Mouse (Mus musculus): ENCODE measurements at regions not wholly inside any gene's neighbourhood (a gene's known extent, or its start where the extent isn't known, plus 50 kb on each side); places are given as distances from the start of the nearest gene placed in this dataset.

- Histone ChIP-seq H3K27me3 (ENCODE audit: control insufficient read depth, insufficient read depth, low read length) (no peaks in the 10 kb centered on the region), H3K4me3 (ENCODE audit: low read depth, low read length) (no peak overlapping the region), H3K27ac (replicated peaks; ENCODE audit: low read depth, low read length) (no peak overlapping the region), H3K4me1 (ENCODE audit: control insufficient read depth, insufficient read depth, low read length) (0 out of 2 replicates have a peak, but pooled peaks cover 4% of the 10 kb centered on the region), H3K4me2 (ENCODE audit: low read depth, severe bottlenecking) (no peak overlapping the region), H3K9ac (ENCODE audit: low read length) (no peak overlapping the region), H3K36me3 (ENCODE audit: control insufficient read depth, insufficient read depth, low read length) (no peaks in the 10 kb centered on the region), H3K9me3 (ENCODE audit: control insufficient read depth, low read length) (no peaks in the 10 kb centered on the region)
- ATAC-seq (ENCODE audit: insufficient number of reproducible peaks, low FRiP score, low TSS enrichment, low read depth) (no peak), DNase-seq (ENCODE audit: low spot score) (no peak)
- WGBS = 91% methylated on average over 3 of the region's 3 CpGs
Observed at GRCm38 (mm10) chr12:13119653-13120052, 129.4 kb downstream of the Ddx1 start.

GRCm38 (mm10) chr12:13118026-13118425 is 131.0 kb downstream of the Ddx1 start:
- H3K9me3 ChIP-seq (ENCODE audit: control insufficient read depth, low read length) = no peaks in the 10 kb centered on the region
- H3K36me3 ChIP-seq (ENCODE audit: control insufficient read depth, insufficient read depth, low read length) = no peaks in the 10 kb centered on the region
- no peaks in the 10 kb centered on the region for H3K27me3 ChIP-seq (ENCODE audit: control insufficient read depth, insufficient read depth, low read length)
- 0 out of 2 replicates have a peak, but pooled peaks cover 4% of the 10 kb centered on the region for H3K4me1 ChIP-seq (ENCODE audit: control insufficient read depth, insufficient read depth, low read length)
- 79% methylated on average over 9 of the region's 9 CpGs for WGBS
- ATAC-seq (ENCODE audit: insufficient number of reproducible peaks, low FRiP score, low TSS enrichment, low read depth) (no peak), DNase-seq (ENCODE audit: low spot score) (no peak)
- no peak overlapping the region for H3K4me2 ChIP-seq (ENCODE audit: low read depth, severe bottlenecking)
- no peak overlapping the region for H3K9ac ChIP-seq (ENCODE audit: low read length)
- no peak overlapping the region for H3K27ac ChIP-seq (replicated peaks; ENCODE audit: low read depth, low read length)
- no peak overlapping the region for H3K4me3 ChIP-seq (ENCODE audit: low read depth, low read length)

- no peak for DNase-seq (ENCODE audit: low spot score)
- H3K4me3 ChIP-seq (ENCODE audit: low read depth, low read length) = no peak overlapping the region
- 82% methylated on average over 4 of the region's 4 CpGs for WGBS
Observed at GRCm38 (mm10) chr12:13114341-13114740, 134.7 kb downstream of the Ddx1 start.

GRCm38 (mm10) chr12:13106931-13107330 is 142.1 kb downstream of the Ddx1 start:
- H3K9ac ChIP-seq (ENCODE audit: low read length) = no peak overlapping the region
- DNase-seq (ENCODE audit: low spot score) (no peak), ATAC-seq (ENCODE audit: insufficient number of reproducible peaks, low FRiP score, low TSS enrichment, low read depth) (no peak)
- H3K9me3 ChIP-seq (ENCODE audit: control insufficient read depth, low read length) = no peaks in the 10 kb centered on the region
- H3K4me3 ChIP-seq (ENCODE audit: low read depth, low read length) = no peak overlapping the region
- no peak overlapping the region for H3K27ac ChIP-seq (replicated peaks; ENCODE audit: low read depth, low read length)
- H3K4me2 ChIP-seq (ENCODE audit: low read depth, severe bottlenecking) = no peak overlapping the region
- H3K4me1 ChIP-seq (ENCODE audit: control insufficient read depth, insufficient read depth, low read length) = no peaks in the 10 kb centered on the region
- H3K27me3 ChIP-seq (ENCODE audit: control insufficient read depth, insufficient read depth, low read length) = no peaks in the 10 kb centered on the region
- no peaks in the 10 kb centered on the region for H3K36me3 ChIP-seq (ENCODE audit: control insufficient read depth, insufficient read depth, low read length)
- 92% methylated on average over 3 of the region's 3 CpGs for WGBS

More at GRCm38 (mm10) chr12:13114341-13114740, 134.7 kb downstream of the Ddx1 start:
- Histone ChIP-seq H3K4me1 (ENCODE audit: control insufficient read depth, insufficient read depth, low read length) (no peaks in the 10 kb centered on the region), H3K27me3 (ENCODE audit: control insufficient read depth, insufficient read depth, low read length) (no peaks in the 10 kb centered on the region), H3K36me3 (ENCODE audit: control insufficient read depth, insufficient read depth, low read length) (no peaks in the 10 kb centered on the region), H3K4me2 (ENCODE audit: low read depth, severe bottlenecking) (no peak overlapping the region), H3K9me3 (ENCODE audit: control insufficient read depth, low read length) (no peaks in the 10 kb centered on the region), H3K27ac (replicated peaks; ENCODE audit: low read depth, low read length) (no peak overlapping the region), H3K9ac (ENCODE audit: low read length) (no peak overlapping the region)
- ATAC-seq (ENCODE audit: insufficient number of reproducible peaks, low FRiP score, low TSS enrichment, low read depth) = no peak

GRCm38 (mm10) chr12:13100505-13101354 is 148.3 kb downstream of the Ddx1 start:
- DNase-seq (ENCODE audit: low spot score) = peak; percentile 45
- H3K27me3 ChIP-seq (ENCODE audit: control insufficient read depth, insufficient read depth, low read length) = no peaks in the 10 kb centered on the region

GRCm38 (mm10) chr12:13094111-13094851 is 152.6 kb upstream of the Mycn start:
- H3K36me3 ChIP-seq (ENCODE audit: control insufficient read depth, insufficient read depth, low read length) = no peaks in the 10 kb centered on the region

More at GRCm38 (mm10) chr12:13100505-13101354, 148.3 kb downstream of the Ddx1 start:
- ATAC-seq (ENCODE audit: insufficient number of reproducible peaks, low FRiP score, low TSS enrichment, low read depth) = peak; percentile 50; the same call in 1 of the 2 replicates
- WGBS = 8% methylated on average over 12 of the region's 12 CpGs
- Histone ChIP-seq H3K4me3 (ENCODE audit: low read depth, low read length) (no peak overlapping the region), H3K9ac (ENCODE audit: low read length) (no peak overlapping the region), H3K36me3 (ENCODE audit: control insufficient read depth, insufficient read depth, low read length) (no peaks in the 10 kb centered on the region), H3K4me1 (ENCODE audit: control insufficient read depth, insufficient read depth, low read length) (peaks cover 13% of the 10 kb centered on the region; the same call in 1 of the 2 replicates), H3K4me2 (ENCODE audit: low read depth, severe bottlenecking) (no peak overlapping the region), H3K9me3 (ENCODE audit: control insufficient read depth, low read length) (no peaks in the 10 kb centered on the region), H3K27ac (replicated peaks; ENCODE audit: low read depth, low read length) (peak overlapping the region; percentile 42; the same call in 1 of the 2 replicates)

DNA sequence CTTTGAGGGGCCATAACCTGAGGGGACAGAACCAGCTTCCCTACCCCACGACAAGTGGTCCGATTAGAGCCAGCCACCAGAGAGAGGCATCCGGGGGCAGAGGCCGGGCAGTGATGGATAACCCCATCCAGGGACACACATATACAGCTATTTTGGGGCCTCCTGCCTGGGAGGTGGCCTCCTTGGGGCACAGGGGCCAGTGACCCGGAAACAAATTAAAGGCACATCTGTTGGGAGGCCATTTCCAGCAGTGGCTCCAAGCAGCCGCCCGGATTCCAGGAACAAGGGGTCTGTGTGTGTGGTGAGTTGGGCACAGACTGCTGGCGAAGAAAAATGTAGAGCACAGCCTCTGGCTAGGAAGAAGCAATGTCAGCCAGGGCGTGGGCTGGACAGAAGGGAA is 144.2 kb upstream of the Mycn start:
- H3K36me3 ChIP-seq (ENCODE audit: control insufficient read depth, insufficient read depth, low read length) = no peaks in the 10 kb centered on the region
- no peak overlapping the region for H3K4me3 ChIP-seq (ENCODE audit: low read depth, low read length)
- 17% methylated on average over 9 of the region's 9 CpGs for WGBS
- no peak overlapping the region for H3K9ac ChIP-seq (ENCODE audit: low read length)
- DNase-seq (ENCODE audit: low spot score) (peak; percentile 62), ATAC-seq (ENCODE audit: insufficient number of reproducible peaks, low FRiP score, low TSS enrichment, low read depth) (peak; percentile 57)
- no peaks in the 10 kb centered on the region for H3K9me3 ChIP-seq (ENCODE audit: control insufficient read depth, low read length)
- H3K27ac ChIP-seq (replicated peaks; ENCODE audit: low read depth, low read length) = no peak overlapping the region
- no peak overlapping the region for H3K4me2 ChIP-seq (ENCODE audit: low read depth, severe bottlenecking)
- peaks cover 5% of the 10 kb centered on the region for H3K4me1 ChIP-seq (ENCODE audit: control insufficient read depth, insufficient read depth, low read length)
- no peaks in the 10 kb centered on the region for H3K27me3 ChIP-seq (ENCODE audit: control insufficient read depth, insufficient read depth, low read length)

More at GRCm38 (mm10) chr12:13094111-13094851, 152.6 kb upstream of the Mycn start:
- Histone ChIP-seq H3K4me3 (ENCODE audit: low read depth, low read length) (no peak overlapping the region), H3K4me2 (ENCODE audit: low read depth, severe bottlenecking) (no peak overlapping the region), H3K9ac (ENCODE audit: low read length) (no peak overlapping the region), H3K4me1 (ENCODE audit: control insufficient read depth, insufficient read depth, low read length) (no peaks in the 10 kb centered on the region), H3K27me3 (ENCODE audit: control insufficient read depth, insufficient read depth, low read length) (no peaks in the 10 kb centered on the region), H3K27ac (replicated peaks; ENCODE audit: low read depth, low read length) (no peak overlapping the region), H3K9me3 (ENCODE audit: control insufficient read depth, low read length) (no peaks in the 10 kb centered on the region)
- DNase-seq (ENCODE audit: low spot score) = no peak
- 74% methylated on average over 9 of the region's 9 CpGs for WGBS
- no peak for ATAC-seq (ENCODE audit: insufficient number of reproducible peaks, low FRiP score, low TSS enrichment, low read depth)

- Histone ChIP-seq H3K27ac (replicated peaks; ENCODE audit: low read depth, low read length) (no peak overlapping the region), H3K9ac (ENCODE audit: low read length) (no peak overlapping the region), H3K36me3 (ENCODE audit: control insufficient read depth, insufficient read depth, low read length) (no peaks in the 10 kb centered on the region), H3K4me3 (ENCODE audit: low read depth, low read length) (no peak overlapping the region), H3K9me3 (ENCODE audit: control insufficient read depth, low read length) (no peaks in the 10 kb centered on the region), H3K4me2 (ENCODE audit: low read depth, severe bottlenecking) (no peak overlapping the region), H3K27me3 (ENCODE audit: control insufficient read depth, insufficient read depth, low read length) (no peaks in the 10 kb centered on the region), H3K4me1 (ENCODE audit: control insufficient read depth, insufficient read depth, low read length) (peaks cover 10% of the 10 kb centered on the region)
- DNase-seq (ENCODE audit: low spot score) (no peak), ATAC-seq (ENCODE audit: insufficient number of reproducible peaks, low FRiP score, low TSS enrichment, low read depth) (no peak; the same call in 1 of the 2 replicates)
- 79% methylated on average over 6 of the region's 6 CpGs for WGBS
Observed at GRCm38 (mm10) chr12:13085484-13085883, 143.8 kb upstream of the Mycn start.
